Mouse (Mus musculus): Measurements from ENCODE around the gene Pde6g.

GRCm38 (mm10) chr11:120399319-120399718, 54.0 kb downstream of the Pde6g start:
- no peak for TF ChIP-seq POLR2A (IDR thresholded peaks at IDR 0.05; ENCODE audit: extremely low read depth, insufficient read depth, low read length)
- TF ChIP-seq CTCF (IDR thresholded peaks at IDR 0.05; ENCODE audit: low read depth, low read length) = no peak

Measured in liver, adult 2 months (tissue).